Mouse (Mus musculus) E14TG2a.4 (cell line): Measurements from ENCODE around the gene Gm17571.

Experiments
- CTCF ChIP-seq: conservative IDR thresholded peaks from 2 replicates; pipeline ENCODE4 v1.5.1; 2014; ENCODE audit warnings: low read length
- NANOG ChIP-seq: IDR thresholded peaks from 2 replicates; pipeline ENCODE4 v1.6.1; 2014; ENCODE audit warnings: borderline replicate concordance, low read length, mixed read lengths

DNA sequence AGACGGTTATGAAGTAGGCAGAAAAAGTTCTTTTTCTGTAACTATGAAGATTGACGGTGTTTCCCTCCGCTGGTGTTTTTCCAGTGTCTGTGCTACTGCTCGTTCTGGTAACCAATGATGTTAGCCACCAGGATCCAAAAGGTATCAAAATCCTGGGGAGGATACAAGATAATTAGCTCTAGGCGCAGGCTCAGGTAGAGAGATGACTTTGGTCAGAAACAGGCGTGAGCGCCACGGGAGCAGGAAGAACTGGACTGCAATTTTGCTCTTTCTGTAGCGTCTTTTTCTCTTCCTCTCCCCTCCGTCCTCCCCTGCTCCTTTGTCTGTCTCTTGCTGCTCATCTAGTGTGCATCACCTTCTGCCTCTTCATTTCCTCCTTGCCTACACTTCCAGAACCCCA is 20.3 kb upstream of the Gm17571 start:
- TF ChIP-seq CTCF, result no peak
- TF ChIP-seq NANOG, result no peak
